Mouse (Mus musculus) forebrain, embryonic 12.5 days (tissue): ENCODE data around the gene Elmod1. TPM values are rescaled to one million over a fixed set of nuclear protein-coding genes. Genes with fewer than 3 reads are reported as not detected.

Source experiments
- ATAC-seq: fragments of 200-750 bp; cut with Nextera tagmentation; 2 replicates; pipeline ENCODE4 v1.8.0; 2017; ENCODE audit warnings: moderate TSS enrichment; ENCODE audit not compliant: low FRiP score
- H3K27ac ChIP-seq: fragments of 300-500 bp; sonication (generic); 2 replicates; pipeline ENCODE4 v1.5.1; 2016; ENCODE audit warnings: mild to moderate bottlenecking
- H3K27me3 ChIP-seq: fragments of 300-500 bp; sonication (generic); 2 replicates; pipeline ENCODE4 v1.6.1; 2016; ENCODE audit warnings: mild to moderate bottlenecking
- H3K36me3 ChIP-seq: fragments of 300-500 bp; sonication (generic); replicated peaks from 2 replicates; pipeline ENCODE4 v1.6.1; 2016; ENCODE audit warnings: mild to moderate bottlenecking
- H3K4me1 ChIP-seq: fragments of 300-500 bp; sonication (generic); 2 replicates; pipeline ENCODE4 v1.6.1; 2016
- H3K4me2 ChIP-seq: fragments of 300-500 bp; sonication (generic); 2 replicates; pipeline ENCODE4 v1.6.1; 2016; ENCODE audit warnings: mild to moderate bottlenecking, moderate library complexity
- H3K4me3 ChIP-seq: fragments of 300-500 bp; sonication (generic); replicated peaks from 2 replicates; pipeline ENCODE4 v1.5.1; 2016; ENCODE audit warnings: mild to moderate bottlenecking
- H3K9ac ChIP-seq: fragments of 300-500 bp; sonication (generic); 2 replicates; pipeline ENCODE4 v1.6.1; 2016; ENCODE audit warnings: mild to moderate bottlenecking
- H3K9me3 ChIP-seq: fragments of 300-500 bp; sonication (generic); 2 replicates; pipeline ENCODE4 v1.6.1; 2016
- WGBS: fragments of 180-500 bp; shearing (Covaris S2); methylation state at CpG from one replicate; pipeline ENCODE4 v1.1.7; 2016; 5-methylcytosine and 5-hydroxymethylcytosine counted together
- polyA plus RNA-seq: library from polyadenylated mRNA; unstranded; fragments of >200 nt; fragmentation: Nextera tagmentation; extraction: Ambion mirVana; gene quantifications from 2 replicates; pipeline ENCODE4 v1.2.1, GENCODE M21; 2016

The Elmod1 gene
- polyA plus RNA-seq, 1 experiment from 2014 or later: 5.9 TPM

DNA sequence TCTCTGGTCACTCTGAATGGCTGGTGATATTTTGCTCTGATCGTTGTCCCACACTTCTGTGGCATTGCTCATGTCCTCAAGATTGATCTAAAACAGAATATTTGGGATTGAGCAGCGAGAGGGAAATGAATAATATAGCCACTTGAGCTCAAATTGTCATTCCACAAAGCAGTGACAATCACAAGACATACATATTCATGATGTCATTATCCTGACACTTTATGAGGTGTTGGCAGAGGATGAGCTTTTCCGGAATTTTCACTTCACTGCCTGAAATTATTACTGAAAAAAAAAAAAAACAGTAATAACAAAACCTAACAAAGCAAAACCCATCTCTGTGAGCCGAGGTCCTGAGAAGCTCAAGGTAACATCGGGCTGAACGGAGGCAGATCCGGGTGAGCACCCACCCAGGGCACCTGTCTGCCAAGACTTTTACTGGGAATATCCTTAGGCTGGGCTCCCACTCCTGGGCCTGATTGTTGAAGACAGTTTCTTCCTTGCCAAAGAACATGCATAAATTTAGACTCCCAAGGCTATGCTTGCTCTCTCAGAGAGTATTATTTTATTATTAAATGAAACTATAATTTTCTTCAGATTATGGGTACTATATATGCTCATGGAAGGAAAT, 71.8 kb downstream of the Elmod1 start:
- H3K27me3 ChIP-seq: no peaks in the 10 kb centered on the region
- H3K27ac ChIP-seq: no peak overlapping the region

DNA sequence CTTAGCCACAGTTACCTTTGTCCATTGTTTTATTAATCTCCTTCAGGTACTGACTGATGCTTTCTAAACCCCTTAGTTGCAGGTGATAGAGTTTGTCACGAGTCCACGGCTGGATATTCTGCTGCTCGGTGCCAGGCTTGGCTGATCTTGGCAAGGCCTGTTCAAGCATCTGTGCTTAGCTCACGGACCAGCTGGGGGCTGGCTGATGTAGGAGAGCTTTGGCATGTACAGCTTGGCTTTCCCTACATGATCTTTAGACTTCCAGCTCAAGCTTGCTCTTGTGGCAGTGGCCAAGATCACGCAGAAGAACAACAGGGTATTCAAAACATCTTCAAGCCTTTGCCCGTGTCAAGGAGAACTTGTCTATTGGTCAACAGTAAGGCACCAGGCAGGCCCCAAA, 75.3 kb downstream of the Elmod1 start:
- no peak for ATAC-seq
- 90% methylated on average over 6 of the region's 6 CpGs for WGBS
- H3K4me1 ChIP-seq: no peaks in the 10 kb centered on the region
- H3K27me3 ChIP-seq: no peaks in the 10 kb centered on the region
- H3K4me3 ChIP-seq: no peak overlapping the region
- H3K4me2 ChIP-seq: no peak overlapping the region
- H3K9ac ChIP-seq: no peak overlapping the region
- H3K27ac ChIP-seq: no peak overlapping the region
- H3K9me3 ChIP-seq: no peaks in the 10 kb centered on the region
- no peaks in the 10 kb centered on the region for H3K36me3 ChIP-seq

More for the DNA sequence above, 71.8 kb downstream of the Elmod1 start:
- H3K4me2 ChIP-seq: no peak overlapping the region
- 81% methylated on average over 7 of the region's 7 CpGs for WGBS
- no peak for ATAC-seq
- H3K4me1 ChIP-seq: no peaks in the 10 kb centered on the region
- H3K36me3 ChIP-seq: no peaks in the 10 kb centered on the region
- no peaks in the 10 kb centered on the region for H3K9me3 ChIP-seq
- H3K4me3 ChIP-seq: no peak overlapping the region
- no peak overlapping the region for H3K9ac ChIP-seq

DNA sequence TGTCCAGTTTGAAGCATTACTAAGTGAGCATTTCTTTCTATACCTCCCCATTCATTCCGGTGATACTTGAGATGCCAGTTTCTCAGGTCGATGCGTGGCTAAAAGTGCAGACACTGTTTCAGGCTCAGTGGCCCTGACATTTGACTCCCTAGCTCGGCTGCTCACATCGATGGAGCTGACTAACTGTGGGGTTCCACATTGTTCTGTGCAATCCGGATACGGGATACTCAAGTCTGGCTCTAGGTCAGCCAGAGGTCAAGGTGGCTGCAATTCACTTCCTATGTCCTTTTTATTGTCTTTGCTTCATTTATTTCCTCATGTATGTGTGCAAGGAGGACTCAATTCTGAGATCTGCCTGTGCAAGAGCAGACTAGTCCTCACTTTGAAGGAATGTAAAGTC, 79.3 kb downstream of the Elmod1 start:
- WGBS: 78% methylated on average over 7 of the region's 7 CpGs
- Histone ChIP-seq H3K27me3 (no peaks in the 10 kb centered on the region), H3K9ac (no peak overlapping the region), H3K27ac (no peak overlapping the region), H3K9me3 (no peaks in the 10 kb centered on the region), H3K4me1 (no peaks in the 10 kb centered on the region), H3K4me3 (no peak overlapping the region), H3K4me2 (no peak overlapping the region), H3K36me3 (no peaks in the 10 kb centered on the region)
- ATAC-seq: no peak

DNA sequence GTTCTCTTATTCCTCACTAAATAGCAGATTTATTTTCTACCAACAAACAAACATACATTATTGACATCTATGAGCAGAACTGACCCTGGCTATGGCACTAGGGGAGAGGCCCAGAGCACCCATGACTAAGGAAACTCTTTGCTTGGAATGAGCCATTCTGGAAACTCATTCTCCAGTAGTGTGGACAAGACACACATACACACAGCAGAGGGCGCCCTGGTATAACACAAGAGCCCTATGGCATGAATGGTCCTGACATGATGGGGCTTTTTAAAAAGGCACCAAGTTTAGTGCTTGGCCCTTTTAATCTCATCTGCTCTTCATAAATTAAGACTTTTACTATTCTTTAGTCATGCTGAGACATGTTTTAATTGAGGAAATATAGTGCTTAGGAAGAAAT, 85.0 kb downstream of the Elmod1 start:
- H3K4me1 ChIP-seq: no peaks in the 10 kb centered on the region
- no peak overlapping the region for H3K9ac ChIP-seq
- WGBS: 9% methylated on average over 1 of the region's 1 CpGs
- ATAC-seq: no peak
- no peak overlapping the region for H3K4me3 ChIP-seq
- H3K36me3 ChIP-seq: no peaks in the 10 kb centered on the region
- H3K9me3 ChIP-seq: no peaks in the 10 kb centered on the region
- H3K27ac ChIP-seq: no peak overlapping the region
- H3K27me3 ChIP-seq: no peaks in the 10 kb centered on the region
- H3K4me2 ChIP-seq: no peak overlapping the region

DNA sequence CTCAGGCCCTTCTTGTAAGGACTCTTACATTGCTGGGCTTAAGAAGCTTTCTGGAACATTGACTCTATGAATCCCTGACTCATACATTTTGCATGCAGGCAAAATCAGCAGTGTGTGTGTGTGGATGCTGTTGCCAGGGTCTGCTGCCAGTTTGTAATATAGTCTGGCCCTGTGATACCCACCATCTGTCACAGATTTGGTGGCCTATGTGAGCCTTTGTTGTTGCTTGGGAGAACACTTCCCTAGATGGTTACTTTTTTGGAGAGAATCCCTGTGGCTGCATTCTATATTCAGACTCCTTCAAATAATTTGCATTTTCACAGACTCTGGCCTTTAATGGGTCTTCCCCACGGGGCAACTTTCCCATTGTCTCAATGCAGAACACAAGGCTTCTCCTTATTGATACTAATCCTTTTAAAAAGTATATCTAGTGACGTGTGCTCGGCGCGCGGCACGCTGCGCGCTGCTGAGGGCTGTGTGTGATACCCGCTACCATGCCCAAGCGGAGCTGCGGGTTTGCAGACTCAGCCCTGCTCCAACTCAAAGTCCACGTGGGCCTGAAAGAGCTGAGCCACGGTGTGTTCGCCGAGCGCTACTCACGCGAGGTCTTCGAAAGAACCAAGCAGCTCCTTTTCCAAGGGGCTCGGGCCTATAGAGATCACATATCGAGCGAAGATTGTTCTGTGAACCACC, 91.4 kb downstream of the Elmod1 start:
- Histone ChIP-seq H3K4me3 (no peak overlapping the region), H3K9me3 (no peaks in the 10 kb centered on the region), H3K4me2 (no peak overlapping the region), H3K27ac (no peak overlapping the region), H3K27me3 (no peaks in the 10 kb centered on the region), H3K36me3 (no peaks in the 10 kb centered on the region), H3K9ac (no peak overlapping the region), H3K4me1 (no peaks in the 10 kb centered on the region)
- WGBS: 88% methylated on average over 23 of the region's 23 CpGs
- ATAC-seq: no peak

DNA sequence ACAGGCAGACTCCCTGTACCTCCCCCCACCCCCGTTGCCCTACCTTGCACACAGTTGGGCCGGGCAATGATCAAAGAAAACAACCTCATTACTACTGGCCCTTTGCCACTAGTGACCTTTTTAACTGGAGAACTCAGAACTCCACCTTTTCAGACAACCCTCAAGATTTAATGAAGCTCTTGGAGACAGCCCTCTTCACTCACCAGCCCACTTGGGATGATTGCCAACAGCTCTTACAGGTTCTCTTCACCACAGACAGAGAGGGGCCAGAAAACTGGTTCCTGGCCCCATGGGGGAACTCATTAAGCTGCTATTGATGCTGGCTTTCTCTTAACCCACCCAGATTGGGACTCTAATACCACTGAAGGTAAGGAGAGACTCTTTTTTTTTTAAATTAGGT, 97.7 kb downstream of the Elmod1 start:
- no peak for ATAC-seq
- H3K27me3 ChIP-seq: no peaks in the 10 kb centered on the region

DNA sequence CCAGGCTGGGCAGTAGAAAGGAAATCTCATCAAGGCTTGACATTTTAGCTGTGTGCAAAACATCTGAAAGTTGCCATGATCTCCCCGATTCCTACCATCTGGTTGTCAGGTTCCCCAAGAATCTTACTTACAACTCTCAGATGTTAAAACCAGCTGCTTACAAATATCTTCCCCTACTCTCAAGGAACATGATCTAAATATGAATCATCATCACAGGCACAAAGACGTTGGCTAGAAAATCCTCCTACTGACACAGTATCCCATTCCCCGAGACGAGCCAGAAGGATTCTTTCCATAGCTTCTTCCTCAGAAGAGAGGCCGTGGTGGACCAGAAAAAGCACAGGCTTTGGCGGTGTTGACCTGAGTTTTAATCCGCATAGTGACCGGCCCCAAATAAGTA, 101.9 kb downstream of the Elmod1 start:
- Histone ChIP-seq H3K4me2 (no peak overlapping the region), H3K27ac (no peak overlapping the region), H3K9ac (no peak overlapping the region), H3K9me3 (0 out of 2 replicates have a peak, but pooled peaks cover 2% of the 10 kb centered on the region), H3K36me3 (no peaks in the 10 kb centered on the region), H3K27me3 (no peaks in the 10 kb centered on the region), H3K4me3 (no peak overlapping the region), H3K4me1 (no peaks in the 10 kb centered on the region)
- WGBS: 91% methylated on average over 8 of the region's 8 CpGs
- ATAC-seq: no peak

More for the DNA sequence above, 97.7 kb downstream of the Elmod1 start:
- Histone ChIP-seq H3K4me3 (no peak overlapping the region), H3K4me2 (no peak overlapping the region), H3K9ac (no peak overlapping the region), H3K36me3 (no peaks in the 10 kb centered on the region), H3K9me3 (no peaks in the 10 kb centered on the region), H3K4me1 (no peaks in the 10 kb centered on the region), H3K27ac (no peak overlapping the region)
- 32% methylated on average over 2 of the region's 2 CpGs for WGBS

Other genes with a start within 250 kb of the Elmod1 start
- gene Slc35f2, start 203.8 kb downstream of the Elmod1 start, polyA plus RNA-seq: 3.2 and 3.8 TPM in 2 replicates
- gene Sln, start 125.1 kb downstream of the Elmod1 start, polyA plus RNA-seq: 0.42 TPM in 1 of 2 replicates, not detected in the other
- 0.04 and 0.28 TPM in 2 replicates for gene Tnfaip8l3, start 93.1 kb upstream of the Elmod1 start, polyA plus RNA-seq